Mouse (Mus musculus) midbrain, embryonic 16.5 days (tissue): Measurements from ENCODE around the gene Mast1. TPM values are rescaled to one million over a fixed set of nuclear protein-coding genes. Genes with fewer than 3 reads are reported as not detected.
A peak's percentile ranks its signal among the peaks of the same experiment; 100 is the strongest.

Experiments
- ATAC-seq: fragments of 200-750 bp; cut with Nextera tagmentation; 2 replicates; pipeline ENCODE4 v1.8.0; 2017; ENCODE audit warnings: moderate TSS enrichment
- H3K27ac ChIP-seq: fragments of 300-500 bp; sonication (generic); 2 replicates; pipeline ENCODE4 v1.5.1; 2014; ENCODE audit warnings: mild to moderate bottlenecking, low read length, mixed read lengths
- H3K27me3 ChIP-seq: fragments of 300-500 bp; sonication (generic); 2 replicates; pipeline ENCODE4 v1.6.1; 2014; ENCODE audit warnings: low read depth, low read length, mixed read lengths; ENCODE audit not compliant: control insufficient read depth, insufficient read depth
- H3K36me3 ChIP-seq: fragments of 300-500 bp; sonication (generic); 2 replicates; pipeline ENCODE4 v1.6.1; 2014; ENCODE audit warnings: mild to moderate bottlenecking, low read length, moderate library complexity, mixed read lengths; ENCODE audit not compliant: control insufficient read depth, insufficient read depth
- H3K4me1 ChIP-seq: fragments of 300-500 bp; sonication (generic); 2 replicates; pipeline ENCODE4 v1.6.1; 2014; ENCODE audit warnings: mild to moderate bottlenecking, low read length, mixed read lengths; ENCODE audit not compliant: control insufficient read depth, insufficient read depth
- H3K4me2 ChIP-seq: fragments of 300-500 bp; sonication (generic); 2 replicates; pipeline ENCODE4 v1.6.1; 2014; ENCODE audit warnings: mild to moderate bottlenecking, low read length, mixed read lengths
- H3K4me3 ChIP-seq: fragments of 300-500 bp; sonication (generic); 2 replicates; pipeline ENCODE4 v1.5.1; 2014; ENCODE audit warnings: low read depth, mild to moderate bottlenecking, low read length, moderate library complexity, mixed read lengths
- H3K9ac ChIP-seq: fragments of 300-500 bp; sonication (generic); 2 replicates; pipeline ENCODE4 v1.6.1; 2014; ENCODE audit warnings: low read depth, low read length, mixed read lengths
- H3K9me3 ChIP-seq: fragments of 300-500 bp; sonication (generic); replicated peaks from 2 replicates; pipeline ENCODE4 v1.6.1; 2014; ENCODE audit warnings: mild to moderate bottlenecking, low read length, mixed read lengths; ENCODE audit not compliant: control insufficient read depth, poor library complexity, severe bottlenecking
- WGBS: fragments of 180-500 bp; shearing (Covaris S2); extraction: QIAGEN DNeasy Blood & Tissue Kit; methylation state at CpG from one replicate; pipeline ENCODE4 v1.1.7; 2014; 5-methylcytosine and 5-hydroxymethylcytosine counted together
- microRNA-seq: library from miRNA; unstranded; fragments of <30 nt; microRNA quantifications from one replicate; pipeline ENCODE4, GENCODE M21; 2017
- polyA plus RNA-seq: library from polyadenylated mRNA; unstranded; fragments of >200 nt; fragmentation: Nextera tagmentation; extraction: Ambion mirVana; gene quantifications from 2 replicates; pipeline ENCODE4 v1.2.1, GENCODE M21; 2015

Gene Mast1
- polyA plus RNA-seq, 1 experiment from 2014 or later, result 85.7 TPM

DNA sequence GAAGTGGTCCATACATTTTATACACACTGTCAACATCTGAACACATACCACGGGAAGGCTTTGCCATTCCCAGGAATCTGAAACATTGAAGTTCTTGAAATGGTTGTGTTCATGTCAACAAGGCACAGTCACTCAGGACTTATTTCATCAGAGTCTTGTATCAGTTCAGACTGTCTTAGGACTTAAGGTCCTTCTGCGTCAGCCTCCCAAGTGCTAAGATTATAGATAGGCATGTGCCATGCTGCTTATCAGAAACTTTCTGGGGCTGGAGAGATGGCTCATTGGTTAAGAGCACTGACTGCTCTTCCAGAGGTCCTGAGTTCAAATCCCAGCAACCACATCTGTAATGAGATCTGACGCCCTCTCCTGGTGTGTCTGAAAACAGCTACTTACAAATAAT lies 62.8 kb downstream of the Mast1 start:
- Histone ChIP-seq H3K4me3 (no peak overlapping the region), H3K27me3 (peaks cover 5% of the 10 kb centered on the region; the same call in 1 of the 2 replicates), H3K9ac (no peak overlapping the region), H3K4me2 (no peak overlapping the region), H3K4me1 (peaks cover 11% of the 10 kb centered on the region), H3K27ac (no peak overlapping the region), H3K9me3 (no peaks in the 10 kb centered on the region), H3K36me3 (no peaks in the 10 kb centered on the region)
- 93% methylated on average over 3 of the region's 3 CpGs for WGBS
- ATAC-seq, result no peak

DNA sequence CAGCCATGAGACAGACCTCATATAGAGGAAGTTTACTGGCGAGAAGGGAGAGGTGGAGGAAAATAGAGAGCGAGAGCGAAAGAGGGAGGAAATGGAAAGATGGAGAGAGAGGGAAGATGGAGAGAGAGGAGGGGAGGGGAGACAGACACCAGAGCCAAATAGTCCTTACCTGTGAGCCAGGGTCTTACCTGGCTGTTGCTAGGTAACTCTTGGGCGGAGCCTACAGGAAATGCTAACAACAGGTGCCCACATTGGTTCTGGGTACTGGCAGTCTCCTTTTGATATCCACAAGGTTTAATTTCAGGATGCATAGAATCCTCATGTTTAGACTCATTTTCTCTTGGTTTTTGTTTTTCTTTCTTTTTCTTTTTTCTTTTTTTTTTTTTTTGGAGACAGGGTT lies 64.1 kb downstream of the Mast1 start:
- Histone ChIP-seq H3K27ac (no peak overlapping the region), H3K9ac (no peak overlapping the region), H3K27me3 (peaks cover 5% of the 10 kb centered on the region; the same call in 1 of the 2 replicates), H3K4me3 (peak overlapping the region; percentile 43; the same call in 1 of the 2 replicates), H3K36me3 (peaks cover 13% of the 10 kb centered on the region), H3K9me3 (no peaks in the 10 kb centered on the region), H3K4me1 (peaks cover 11% of the 10 kb centered on the region), H3K4me2 (peak overlapping the region; percentile 92)
- 74% methylated on average over 4 of the region's 4 CpGs for WGBS
- ATAC-seq, result no peak

DNA sequence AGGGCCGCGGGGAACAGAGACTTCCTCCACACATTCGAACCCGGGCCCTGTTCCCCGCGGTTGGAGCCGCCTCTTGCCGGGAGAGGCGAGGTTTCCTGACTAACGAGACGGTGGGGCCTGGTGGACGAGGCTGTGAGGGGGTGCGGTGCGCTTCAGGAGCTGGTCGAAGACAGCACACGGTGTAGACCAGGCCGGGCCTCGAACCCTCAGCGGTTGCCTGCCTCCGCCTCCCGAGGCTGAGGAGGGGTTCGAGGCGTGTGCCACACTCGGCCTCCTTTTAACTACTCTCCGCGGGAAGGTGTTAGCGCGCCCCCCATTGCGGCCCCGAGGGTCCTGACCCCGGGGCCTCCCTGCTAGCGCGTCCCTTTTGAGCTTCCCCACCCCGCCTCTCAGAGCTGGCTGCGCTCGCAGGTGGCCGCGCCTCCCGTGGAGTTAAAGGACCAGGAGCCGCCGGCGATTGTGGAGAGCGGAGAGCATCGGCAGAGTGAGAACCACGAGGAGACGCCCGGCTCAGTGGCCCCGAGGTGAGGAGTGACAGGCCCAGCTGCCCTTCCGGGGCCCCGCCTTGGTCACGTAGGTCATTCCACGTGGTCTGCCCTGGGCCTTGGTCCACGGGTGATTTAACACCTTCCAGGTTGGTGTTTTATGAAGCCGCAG lies 64.7 kb downstream of the Mast1 start:
- Histone ChIP-seq H3K27ac (no peak overlapping the region), H3K4me1 (peaks cover 11% of the 10 kb centered on the region), H3K4me3 (peak overlapping the region; percentile 43), H3K9me3 (no peaks in the 10 kb centered on the region), H3K36me3 (peaks cover 18% of the 10 kb centered on the region), H3K27me3 (peaks cover 5% of the 10 kb centered on the region; the same call in 1 of the 2 replicates), H3K9ac (peak overlapping the region; percentile 66), H3K4me2 (peak overlapping the region; percentile 92)
- WGBS, result 3% methylated on average over 53 of the region's 54 CpGs
- peak; percentile 67 for ATAC-seq

DNA sequence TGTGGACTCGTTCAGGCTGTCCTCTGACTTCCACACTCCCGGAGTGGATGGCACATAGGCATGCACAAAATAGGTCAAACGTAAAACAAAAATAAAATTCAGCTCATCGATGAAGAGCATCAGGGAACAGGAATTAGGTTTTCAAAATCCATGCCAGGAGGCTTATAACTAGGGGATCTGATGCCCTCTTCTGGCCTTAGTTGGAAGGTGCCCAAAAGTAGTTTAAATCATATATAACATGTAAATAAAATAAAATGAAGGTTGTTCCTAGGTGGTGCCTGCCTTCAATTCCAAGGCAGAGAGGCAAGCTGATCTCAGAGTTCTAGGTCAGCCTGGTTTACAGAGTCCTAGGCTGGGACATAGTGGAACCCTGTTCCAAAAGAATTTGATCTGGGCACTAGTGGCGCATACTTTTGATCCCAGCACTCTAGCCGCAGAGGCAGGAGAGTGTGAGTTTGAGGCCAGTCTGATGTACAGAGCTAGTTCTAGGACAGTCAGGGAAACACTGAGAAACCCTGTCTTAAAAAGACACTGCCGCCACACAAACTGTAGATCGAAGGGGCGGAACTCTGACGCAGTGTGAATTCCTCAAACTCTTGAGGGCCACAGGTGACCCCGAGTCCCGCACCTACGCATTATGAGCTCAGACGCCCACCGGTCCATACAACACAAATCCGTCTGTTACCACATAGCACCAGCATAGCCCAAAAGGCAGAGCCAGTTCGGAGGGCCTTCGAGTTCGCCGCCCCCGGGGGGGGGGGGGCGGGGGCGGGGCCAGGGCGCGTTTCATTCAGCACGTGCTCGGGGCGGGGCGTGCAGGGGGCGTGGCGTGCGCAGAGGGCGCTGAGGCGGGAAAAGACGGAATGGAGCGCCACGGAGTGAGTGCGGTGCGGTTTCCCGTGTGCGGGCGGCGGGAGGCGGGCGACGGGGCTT lies 65.5 kb downstream of the Mast1 start, which contains the start of gene Syce2:
Gene Syce2 (plus strand): TSS at position 736 of the 933 bp plus-strand sequence.
- no peak within 1 kb of the TSS for H3K27ac ChIP-seq
- peak within 1 kb of the TSS; percentile 92 for H3K4me2 ChIP-seq
- peak within 1 kb of the TSS; percentile 66 for H3K9ac ChIP-seq
- H3K4me1 ChIP-seq, result peaks cover 11% of the 10 kb centered on the region
- ATAC-seq, result peak; percentile 77
- peaks cover 23% of the 10 kb centered on the region for H3K36me3 ChIP-seq
- 17% methylated on average over 36 of the region's 46 CpGs for WGBS
- H3K27me3 ChIP-seq, result peaks cover 5% of the 10 kb centered on the region; the same call in 1 of the 2 replicates
- no peaks in the 10 kb centered on the region for H3K9me3 ChIP-seq
- H3K4me3 ChIP-seq, result peak within 1 kb of the TSS; percentile 43

Small RNAs within 50 kb of the gene (microRNA-seq; reads per million reads assigned to microRNA genes)
- gene Gm24197 (not detected), gene Mir7069 (2.4 reads per million, percentile 10 among the genes with 10 or more reads in this experiment)

Other genes starting within 250 kb of the Mast1 start
- gene Nacc1, start 249.5 kb downstream of the Mast1 start, polyA plus RNA-seq, result 13.0 and 14.2 TPM in 2 replicates
- gene Lyl1, start 235.9 kb downstream of the Mast1 start, polyA plus RNA-seq, result 2.2 and 3.1 TPM in 2 replicates
- 0.80 and 1.1 TPM in 2 replicates for gene G430095P16Rik, start 214.4 kb downstream of the Mast1 start, polyA plus RNA-seq
- gene Nfix, start 137.0 kb downstream of the Mast1 start, polyA plus RNA-seq, result 44.1 and 55.4 TPM in 2 replicates
- gene Dand5, start 114.5 kb downstream of the Mast1 start, polyA plus RNA-seq, result 11.7 and 12.4 TPM in 2 replicates
- 35.0 and 37.4 TPM in 2 replicates for gene Gadd45gip1, start 105.8 kb downstream of the Mast1 start, polyA plus RNA-seq
- gene Rad23a, start 96.7 kb downstream of the Mast1 start, polyA plus RNA-seq, result 80.7 and 85.6 TPM in 2 replicates
- gene Calr, start 90.4 kb downstream of the Mast1 start, polyA plus RNA-seq, result 662 and 691 TPM in 2 replicates
- gene Farsa, start 80.4 kb downstream of the Mast1 start, polyA plus RNA-seq, result 108 and 113 TPM in 2 replicates
- 27.7 and 33.2 TPM in 2 replicates for gene Syce2, start 65.2 kb downstream of the Mast1 start, polyA plus RNA-seq
- 33.4 and 36.9 TPM in 2 replicates for gene Gcdh, start 43.4 kb downstream of the Mast1 start, polyA plus RNA-seq
- gene Klf1, start 35.4 kb downstream of the Mast1 start, polyA plus RNA-seq, result 0.28 and 0.98 TPM in 2 replicates
- gene Dnase2a, start 28.8 kb downstream of the Mast1 start, polyA plus RNA-seq, result 5.0 and 6.1 TPM in 2 replicates
- 2.8 and 3.3 TPM in 2 replicates for gene Rtbdn, start 9.6 kb upstream of the Mast1 start, polyA plus RNA-seq
- not detected in 2 replicates for gene Gm49661, start 32.1 kb upstream of the Mast1 start, polyA plus RNA-seq
- 1,134 and 1,161 TPM in 2 replicates for gene Prdx2, start 32.2 kb upstream of the Mast1 start, polyA plus RNA-seq
- gene Rnaseh2a, start 32.4 kb upstream of the Mast1 start, polyA plus RNA-seq, result 47.9 and 51.3 TPM in 2 replicates
- 5.3 TPM in 2 replicates for gene Junb, start 41.4 kb upstream of the Mast1 start, polyA plus RNA-seq
- 39.3 and 43.8 TPM in 2 replicates for gene Hook2, start 53.2 kb upstream of the Mast1 start, polyA plus RNA-seq
- not detected in 2 replicates for gene Best2, start 77.2 kb upstream of the Mast1 start, polyA plus RNA-seq
- gene Asna1, start 87.9 kb upstream of the Mast1 start, polyA plus RNA-seq, result 148 and 149 TPM in 2 replicates
- gene Trir, start 89.5 kb upstream of the Mast1 start, polyA plus RNA-seq, result 114 and 120 TPM in 2 replicates
- gene Tnpo2, start 99.6 kb upstream of the Mast1 start, polyA plus RNA-seq, result 65.1 and 73.5 TPM in 2 replicates
- 79.5 and 93.5 TPM in 2 replicates for gene Fbxw9, start 122.7 kb upstream of the Mast1 start, polyA plus RNA-seq
- gene Gm5741, start 130.6 kb upstream of the Mast1 start, polyA plus RNA-seq, result 1.7 and 3.3 TPM in 2 replicates
- 114 and 120 TPM in 2 replicates for gene Dhps, start 134.4 kb upstream of the Mast1 start, polyA plus RNA-seq
- 129 and 133 TPM in 2 replicates for gene Wdr83os, start 143.4 kb upstream of the Mast1 start, polyA plus RNA-seq
- gene Wdr83, start 143.9 kb upstream of the Mast1 start, polyA plus RNA-seq, result 57.5 and 57.9 TPM in 2 replicates
- 18.1 and 18.2 TPM in 2 replicates for gene Man2b1, start 145.9 kb upstream of the Mast1 start, polyA plus RNA-seq
- gene Zfp791, start 185.7 kb upstream of the Mast1 start, polyA plus RNA-seq, result 4.6 and 5.3 TPM in 2 replicates
- not detected in 2 replicates for gene Cks1brt, start 214.6 kb upstream of the Mast1 start, polyA plus RNA-seq